Mouse (Mus musculus): ENCODE results near the gene Map1b.

Map1b gene

GRCm38 (mm10) chr13:99411761-99412160, 104.6 kb downstream of the Map1b start:
- DNase-seq (ENCODE audit: extremely low spot score, low read depth, low spot score): no peak

GRCm38 (mm10) chr13:99410611-99411515, 105.5 kb downstream of the Map1b start:
- no peak for DNase-seq (ENCODE audit: extremely low spot score, low read depth, low spot score)

GRCm38 (mm10) chr13:99409216-99409615, 107.1 kb downstream of the Map1b start:
- no peak for DNase-seq (ENCODE audit: extremely low spot score, low read depth, low spot score)

- no peak for DNase-seq (ENCODE audit: extremely low spot score, low read depth, low spot score)
These were observed 117.0 kb downstream of the Map1b start for GRCm38 (mm10) chr13:99399373-99399772.

GRCm38 (mm10) chr13:99398149-99398701, 118.1 kb downstream of the Map1b start:
- no peak for DNase-seq (ENCODE audit: extremely low spot score, low read depth, low spot score)

GRCm38 (mm10) chr13:99397228-99397627, 119.1 kb downstream of the Map1b start:
- DNase-seq (ENCODE audit: extremely low spot score, low read depth, low spot score): no peak

GRCm38 (mm10) chr13:99395531-99395930, 120.8 kb downstream of the Map1b start:
- no peak for DNase-seq (ENCODE audit: extremely low spot score, low read depth, low spot score)

- no peak for DNase-seq (ENCODE audit: extremely low spot score, low read depth, low spot score)
These were observed 121.6 kb downstream of the Map1b start for GRCm38 (mm10) chr13:99394694-99395093.

- DNase-seq (ENCODE audit: extremely low spot score, low read depth, low spot score): no peak
These were observed 123.2 kb downstream of the Map1b start for GRCm38 (mm10) chr13:99393128-99393527.

- DNase-seq (ENCODE audit: extremely low spot score, low read depth, low spot score): no peak
These were observed 124.9 kb downstream of the Map1b start for GRCm38 (mm10) chr13:99391417-99391816.

- DNase-seq (ENCODE audit: extremely low spot score, low read depth, low spot score): no peak
These were observed 128.2 kb downstream of the Map1b start for GRCm38 (mm10) chr13:99387901-99388811.

- DNase-seq (ENCODE audit: extremely low spot score, low read depth, low spot score): no peak
These were observed 130.0 kb downstream of the Map1b start for GRCm38 (mm10) chr13:99386341-99386740.

GRCm38 (mm10) chr13:99385911-99386310, 130.4 kb downstream of the Map1b start:
- no peak for DNase-seq (ENCODE audit: extremely low spot score, low read depth, low spot score)

GRCm38 (mm10) chr13:99384555-99385203, 131.7 kb downstream of the Map1b start:
- no peak for DNase-seq (ENCODE audit: extremely low spot score, low read depth, low spot score)

- DNase-seq (ENCODE audit: extremely low spot score, low read depth, low spot score): no peak
These were observed 134.0 kb downstream of the Map1b start for GRCm38 (mm10) chr13:99382373-99382772.

GRCm38 (mm10) chr13:99378223-99378622, 138.1 kb downstream of the Map1b start:
- DNase-seq (ENCODE audit: extremely low spot score, low read depth, low spot score): no peak

GRCm38 (mm10) chr13:99377055-99377454, 139.3 kb downstream of the Map1b start:
- DNase-seq (ENCODE audit: extremely low spot score, low read depth, low spot score): no peak

- DNase-seq (ENCODE audit: extremely low spot score, low read depth, low spot score): peak; percentile 79
These were observed 140.8 kb downstream of the Map1b start for GRCm38 (mm10) chr13:99375550-99375949.

GRCm38 (mm10) chr13:99374191-99374590, 142.1 kb downstream of the Map1b start:
- no peak for DNase-seq (ENCODE audit: extremely low spot score, low read depth, low spot score)

GRCm38 (mm10) chr13:99373684-99374083, 142.7 kb downstream of the Map1b start:
- DNase-seq (ENCODE audit: extremely low spot score, low read depth, low spot score): no peak
